Mouse (Mus musculus) kidney, adult 9 months (tissue): ENCODE data around the gene Rab30.
"Not testable (repeated sequence)": the region's sequence is repeated elsewhere in the genome, so short reads cannot be mapped to it uniquely, and the experiment has no call there.

ENCODE experiments used
- DNase-seq: peaks from one replicate; pipeline ENCODE4 v3.0.0; 2022

Rab30 gene

DNA sequence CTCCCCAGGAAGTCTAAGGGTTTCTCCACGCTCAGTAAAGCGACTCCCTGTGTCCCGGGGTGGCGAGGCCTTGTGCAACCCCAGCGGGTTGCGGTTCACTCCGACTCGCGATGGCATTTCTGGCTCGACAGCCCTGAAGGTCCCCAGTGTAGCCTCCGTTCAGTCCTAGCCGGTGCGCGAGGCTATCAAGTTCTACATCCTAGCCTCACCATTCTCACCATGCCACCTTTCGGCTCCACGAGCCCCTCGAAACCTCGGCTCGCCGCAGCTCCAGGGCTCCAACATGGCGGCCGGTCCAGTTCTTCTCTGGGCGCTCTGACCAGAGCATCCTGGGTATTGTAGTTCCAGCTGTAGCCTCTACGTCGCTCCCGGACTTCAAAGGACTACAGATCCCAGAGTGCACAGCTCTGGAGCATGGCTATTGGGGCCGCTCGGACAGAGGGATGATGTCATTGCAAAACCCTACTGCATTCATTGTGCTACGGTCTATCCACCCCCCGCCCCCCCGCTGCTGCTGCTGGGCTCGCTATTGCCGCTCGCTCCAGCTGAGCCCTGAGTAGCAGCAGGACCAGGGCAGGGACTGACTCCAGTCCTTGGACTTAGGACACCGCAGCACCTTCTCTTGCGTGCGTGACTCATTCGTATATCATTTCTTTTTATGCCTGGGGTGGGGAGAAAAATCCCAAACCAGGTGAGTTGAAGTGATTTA is at the start of gene Rab30:
TSS of gene Rab30 (plus strand) at position 452 of the 709 bp plus-strand sequence.
- DNase-seq: peak; percentile 98

DNA sequence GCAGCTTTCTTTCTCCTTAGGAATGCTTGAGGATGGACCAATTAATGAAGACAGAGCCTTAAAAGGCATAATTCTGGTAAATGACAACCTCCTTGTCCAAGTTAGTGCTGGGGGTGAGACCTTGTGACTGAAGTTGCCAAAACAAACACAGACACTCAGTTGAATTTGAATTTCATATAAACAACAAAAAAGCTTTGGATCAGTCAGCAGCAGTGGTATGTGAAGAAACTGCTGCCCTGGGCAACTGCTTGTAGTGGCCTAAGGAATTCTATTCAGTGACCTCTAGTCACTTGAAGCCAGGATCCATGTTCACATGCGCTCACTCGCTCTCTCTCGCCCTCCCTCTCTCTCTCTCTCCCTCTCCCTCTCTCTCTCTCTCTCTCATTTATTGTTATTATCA is 45.0 kb upstream of the Rab30 start:
- peak; percentile 13 for DNase-seq

DNA sequence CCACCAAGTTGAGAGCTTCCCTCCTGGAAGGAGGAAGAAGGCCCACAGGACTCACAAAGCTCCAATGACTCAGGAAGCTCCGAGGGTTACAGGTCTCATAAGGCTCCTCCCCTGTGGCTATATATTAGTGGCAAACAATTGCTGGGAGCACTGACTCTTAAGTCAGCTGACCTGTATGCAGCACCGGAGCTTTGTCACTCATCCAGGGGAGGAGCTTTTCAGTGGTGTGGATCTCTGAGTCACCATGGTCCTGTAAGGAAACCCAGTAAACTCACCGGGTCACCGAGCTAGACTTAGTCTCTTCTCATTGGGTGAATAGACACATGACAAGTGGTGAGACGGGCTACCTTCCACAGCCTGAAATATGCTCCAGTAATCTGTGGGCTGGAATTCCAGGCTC is 42.6 kb upstream of the Rab30 start:
- DNase-seq: no peak

DNA sequence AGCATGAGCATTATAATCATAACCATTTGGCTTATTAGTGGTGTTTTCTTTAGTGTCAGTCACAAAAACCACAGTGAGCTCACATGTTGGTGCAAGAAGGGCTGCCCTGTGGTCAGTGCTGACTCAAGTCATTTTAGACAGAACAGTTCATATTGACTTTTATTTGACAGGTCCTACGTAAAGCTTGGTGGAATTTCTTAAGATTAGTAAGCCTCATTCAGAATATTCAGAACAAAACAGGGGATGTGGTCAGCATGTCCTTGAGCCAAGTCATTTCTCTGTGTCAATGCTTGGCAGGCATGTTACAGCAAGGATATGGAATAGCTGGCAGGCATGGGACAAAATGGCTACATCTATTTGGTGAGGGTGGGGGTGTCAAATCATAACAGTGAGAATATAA is 37.7 kb upstream of the Rab30 start:
- DNase-seq: no peak

DNA sequence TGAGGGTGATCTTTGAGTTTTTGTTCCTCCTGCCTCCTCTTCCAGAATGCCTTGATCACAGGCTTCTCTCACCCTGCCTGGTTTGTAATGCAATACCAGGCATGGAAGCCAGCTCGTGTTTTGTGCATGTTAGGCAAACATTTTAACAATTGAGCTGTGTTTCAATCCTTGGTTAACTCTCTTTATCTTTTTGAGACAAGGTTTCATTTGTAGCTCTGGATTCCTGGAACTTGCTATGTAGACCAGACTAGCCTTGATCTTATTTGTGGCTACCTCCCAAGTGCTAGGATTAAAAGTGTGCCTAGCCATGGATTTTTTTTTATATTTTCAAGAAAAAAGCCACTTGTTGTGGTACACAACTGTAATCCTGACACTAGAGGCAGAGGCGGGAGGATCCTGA is 35.9 kb upstream of the Rab30 start:
- DNase-seq: no peak

DNA sequence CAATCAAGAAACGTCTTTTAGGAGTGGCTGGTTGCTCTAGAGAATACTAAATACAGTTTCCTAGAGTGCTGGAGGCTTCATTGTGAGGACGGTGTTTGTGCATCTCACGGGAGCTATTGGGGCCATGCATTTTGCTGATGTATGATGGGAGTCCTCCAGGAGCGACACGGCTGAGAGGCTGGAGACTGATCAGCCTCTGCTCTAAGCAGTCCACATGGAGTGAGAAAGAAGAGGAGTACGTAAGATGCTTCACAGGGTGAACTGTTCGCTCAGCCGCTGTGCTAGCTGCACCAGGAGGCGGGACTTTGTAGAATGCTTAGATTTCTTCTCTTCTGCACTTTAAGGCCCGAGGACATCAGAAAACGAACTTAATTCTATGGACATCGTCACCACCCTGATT is 34.7 kb upstream of the Rab30 start:
- DNase-seq: no peak

DNA sequence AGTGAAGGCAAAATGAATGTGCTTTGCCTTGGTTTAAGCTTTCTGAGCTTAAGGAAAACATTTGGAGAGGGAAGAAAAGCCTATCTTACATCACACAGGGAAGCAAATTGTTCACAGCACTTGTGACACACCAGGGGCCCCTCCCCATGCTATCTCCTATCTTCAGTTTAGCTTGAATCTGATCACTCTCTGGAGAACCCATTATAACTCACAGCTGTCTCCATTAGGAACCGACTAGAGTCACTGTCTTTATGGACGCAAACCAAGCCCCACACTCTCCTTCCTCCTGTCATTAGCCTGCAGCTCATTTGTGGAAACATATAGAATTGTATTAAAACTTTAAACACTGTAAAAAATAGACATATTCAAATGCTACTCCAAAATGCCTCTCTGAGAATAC is 31.8 kb upstream of the Rab30 start:
- DNase-seq: no peak

DNA sequence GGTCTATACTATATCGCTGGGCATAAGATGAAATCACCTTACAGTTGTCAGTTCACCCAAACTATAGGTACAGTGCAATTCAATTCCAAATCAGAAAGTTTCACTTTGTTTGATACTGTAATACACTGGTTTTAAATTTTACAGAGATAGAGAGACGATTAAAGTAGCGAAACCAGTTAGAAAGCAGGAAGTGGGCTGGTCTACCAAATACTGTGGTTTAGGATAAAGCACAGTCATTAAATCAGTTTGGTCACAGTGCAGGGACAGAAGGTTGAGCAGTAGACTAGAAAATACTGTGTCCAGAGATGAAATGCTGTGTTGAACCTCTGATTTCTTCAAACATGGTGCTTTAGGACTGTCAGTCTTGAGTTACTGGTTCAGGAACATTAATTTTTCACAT is 29.8 kb upstream of the Rab30 start:
- no peak for DNase-seq

DNA sequence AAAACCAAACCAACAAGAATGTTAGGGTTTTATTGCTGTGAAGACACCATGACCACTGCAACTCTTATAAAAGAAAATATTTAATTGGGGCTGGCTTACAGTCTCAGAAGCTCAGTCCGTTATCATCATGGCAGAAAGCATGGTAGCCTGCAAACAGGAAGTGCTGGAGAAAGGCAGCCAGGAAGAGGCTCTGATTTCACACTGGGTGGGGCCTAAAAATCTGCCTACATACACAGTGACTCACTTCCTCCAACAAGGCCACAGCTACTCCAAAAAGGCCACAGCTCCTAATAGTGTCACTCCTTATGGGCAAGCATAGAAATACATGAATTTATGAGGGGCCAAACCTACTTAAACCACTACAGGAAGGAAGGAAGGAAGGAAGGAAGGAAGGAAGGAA is 26.3 kb upstream of the Rab30 start:
- no peak for DNase-seq

DNA sequence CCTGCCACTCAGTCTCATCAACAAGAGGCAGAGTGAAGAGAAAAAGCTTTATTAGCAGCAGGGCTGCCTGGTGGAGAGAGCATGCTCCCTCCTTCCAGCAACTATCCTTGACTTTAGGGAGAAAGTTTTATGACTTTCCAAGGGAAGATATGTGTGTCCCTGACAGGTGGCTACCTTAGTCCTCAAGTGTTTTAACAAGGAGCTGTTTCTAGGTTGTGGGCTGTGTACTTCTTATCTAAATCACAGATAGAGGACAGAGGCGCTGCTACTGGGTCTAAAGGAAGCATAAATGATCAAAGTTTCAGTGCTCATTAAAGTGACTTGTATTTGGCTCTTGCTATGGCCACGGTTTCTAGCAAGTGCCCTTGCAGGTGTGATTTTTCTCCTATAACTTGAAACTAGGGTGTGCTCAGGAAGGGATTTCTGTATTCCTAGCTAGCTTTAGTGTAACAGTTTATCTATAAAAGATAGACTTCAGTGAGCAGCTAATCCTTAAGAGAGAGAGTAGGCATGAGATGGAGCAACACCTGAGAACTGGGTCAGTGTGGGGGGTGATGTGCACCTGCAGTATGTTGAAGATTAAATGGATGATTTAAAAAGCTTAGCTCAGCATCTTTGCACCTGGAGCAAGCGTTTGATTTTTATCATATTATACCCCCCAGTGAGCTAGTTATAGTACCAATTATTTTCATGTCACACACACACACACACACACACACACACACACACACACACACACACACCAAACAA is 21.1 kb upstream of the Rab30 start:
- no peak for DNase-seq

DNA sequence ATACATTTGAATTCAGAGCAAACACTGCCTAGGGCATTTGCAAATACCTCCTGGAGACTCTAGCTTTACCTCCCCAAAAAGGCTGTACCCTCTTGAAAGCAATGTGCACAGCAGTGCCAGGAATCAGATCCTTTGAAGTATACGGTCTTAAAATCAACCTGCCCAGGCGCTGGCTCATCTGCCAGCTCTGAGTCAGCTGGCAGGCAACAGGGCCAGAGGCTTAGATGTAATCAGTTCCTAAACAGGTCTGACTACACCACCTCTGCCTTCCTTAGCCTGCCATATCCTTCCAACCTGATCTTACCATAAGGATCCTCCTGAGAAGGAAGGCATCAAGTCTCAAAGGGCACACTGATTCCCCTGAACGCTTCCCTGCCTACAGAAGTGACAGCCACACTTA is 17.7 kb upstream of the Rab30 start:
- no peak for DNase-seq

DNA sequence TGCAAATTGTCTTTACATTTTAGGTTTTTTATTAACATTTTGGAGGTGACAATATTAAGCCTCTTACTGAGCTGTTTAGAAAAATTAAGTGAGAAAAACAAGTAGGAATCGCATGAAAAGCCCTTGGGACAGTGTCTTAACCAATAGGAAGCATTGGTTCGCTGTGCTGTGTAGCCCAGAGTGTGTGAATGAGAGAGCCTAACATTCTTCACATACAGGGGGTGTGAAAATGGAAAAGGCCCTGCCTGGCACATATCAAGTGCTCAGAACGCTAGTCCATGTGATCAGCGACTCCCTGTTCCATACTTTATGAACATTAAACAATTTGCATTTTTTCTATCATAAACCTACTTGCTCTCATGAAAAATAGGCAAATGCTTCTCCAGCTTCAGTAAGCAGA is 17.1 kb upstream of the Rab30 start:
- DNase-seq: no peak

DNA sequence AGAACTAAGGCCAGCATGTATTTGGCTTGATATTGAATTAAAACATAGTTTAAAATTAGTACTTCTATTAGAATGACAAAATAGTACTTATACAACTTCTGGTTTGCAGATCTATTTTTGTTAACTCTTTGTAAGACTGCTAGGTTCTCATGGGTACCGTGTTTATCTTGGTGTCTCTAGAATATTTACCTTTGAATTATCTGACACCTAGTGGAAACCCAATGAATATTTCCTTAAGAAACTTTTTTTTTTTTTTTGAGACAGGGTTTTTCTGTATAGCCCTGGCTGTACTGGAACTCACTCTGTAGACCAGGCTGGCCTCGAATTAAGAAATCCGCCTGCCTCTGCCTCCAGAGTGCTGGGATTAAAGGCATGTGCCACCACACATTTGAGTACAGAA is 11.8 kb upstream of the Rab30 start:
- DNase-seq: not testable (repeated sequence)

DNA sequence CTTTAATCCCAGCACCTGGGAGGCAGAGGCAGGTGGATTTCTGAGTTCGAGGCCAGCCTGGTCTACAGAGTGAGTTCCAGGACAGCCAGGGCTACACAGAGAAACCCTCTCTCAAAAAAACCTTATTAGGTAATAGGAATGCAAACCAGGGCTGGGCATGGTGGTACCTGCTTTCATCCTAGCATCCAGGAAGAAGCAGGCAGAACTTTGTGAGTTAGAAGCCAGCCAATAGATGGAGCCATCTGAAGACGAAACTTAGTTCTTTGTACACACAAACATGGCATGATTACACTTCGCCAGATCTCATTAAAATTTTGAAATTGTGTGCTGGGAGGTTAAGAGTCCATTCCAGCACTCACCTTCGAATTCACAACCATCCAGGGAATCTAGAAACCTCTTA is 10.9 kb upstream of the Rab30 start:
- DNase-seq: no peak

DNA sequence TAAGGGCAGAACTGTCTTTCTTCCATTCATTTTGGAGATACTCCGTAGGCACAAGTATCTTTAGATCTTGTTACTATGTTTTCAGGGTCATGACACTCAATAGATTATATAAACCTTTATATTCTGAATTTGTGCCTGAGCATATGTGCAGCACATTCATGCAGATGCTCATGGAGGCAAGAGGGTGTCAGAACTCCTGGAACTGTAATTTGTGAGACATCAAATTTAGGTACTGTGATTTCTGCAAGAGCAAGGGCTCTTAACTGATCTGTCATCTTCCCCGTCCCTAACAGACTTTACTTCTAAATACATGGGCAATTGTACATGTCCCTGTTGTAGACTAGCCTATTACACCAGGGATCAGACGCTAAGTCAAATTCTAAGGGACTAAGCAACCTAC is 10.4 kb upstream of the Rab30 start:
- DNase-seq: no peak

DNA sequence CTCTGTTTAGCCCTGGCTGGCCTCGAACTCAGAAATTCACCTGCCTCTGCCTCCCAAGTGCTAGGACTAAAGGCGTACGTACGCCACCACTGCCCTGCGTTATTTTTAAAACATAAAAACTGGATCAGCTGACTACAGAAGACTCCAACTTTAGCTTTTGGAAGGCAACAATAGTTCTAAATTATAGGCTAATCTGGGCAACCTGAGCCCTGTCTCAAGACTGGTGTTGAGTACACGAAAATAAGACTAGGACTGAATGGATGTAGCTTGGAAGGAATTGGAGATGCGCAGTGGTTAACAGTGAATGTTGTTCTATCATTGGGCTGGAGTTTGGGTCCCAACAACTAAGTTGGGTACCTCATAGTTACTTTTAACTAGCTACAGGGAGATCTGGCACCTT is 9.3 kb upstream of the Rab30 start:
- DNase-seq: no peak

DNA sequence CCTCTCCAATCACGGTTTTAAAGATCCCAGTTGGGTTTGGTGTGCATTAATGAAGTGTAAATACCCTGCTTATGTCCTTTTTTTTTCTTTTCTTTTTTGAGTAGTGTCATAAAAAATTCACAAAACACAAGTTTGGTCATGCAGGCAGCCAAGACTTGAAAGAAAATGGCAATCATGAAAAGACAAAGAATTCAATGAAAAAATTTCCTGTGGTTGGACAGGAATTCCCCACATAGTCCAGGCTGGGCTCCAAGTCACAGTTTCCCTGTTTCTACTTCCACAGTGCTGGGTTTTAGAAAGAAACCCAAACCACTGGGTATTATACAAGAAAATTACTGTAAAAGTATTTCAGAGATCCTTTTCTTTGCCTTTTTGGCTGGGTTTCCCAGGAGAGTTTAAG is 3.8 kb upstream of the Rab30 start:
- DNase-seq: no peak

DNA sequence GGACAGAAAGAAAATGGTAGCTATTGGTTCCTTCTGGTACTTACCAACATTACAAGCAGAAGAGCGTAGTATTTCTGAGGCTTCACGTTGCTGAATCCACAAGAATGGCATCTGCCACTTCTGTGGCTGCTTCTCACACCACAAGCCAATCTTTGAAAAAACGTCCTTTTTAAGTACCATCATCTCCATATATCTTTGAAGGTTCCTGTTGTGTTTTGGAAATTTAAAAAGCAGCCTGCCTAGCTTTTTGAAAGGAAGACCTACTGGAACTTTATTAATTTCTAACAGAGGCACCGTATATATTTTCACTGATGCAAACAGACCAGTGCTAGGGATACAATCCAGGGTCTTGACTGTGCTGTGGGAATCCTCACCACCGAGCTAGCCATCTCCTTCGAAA is 1.4 kb upstream of the Rab30 start:
- no peak for DNase-seq

DNA sequence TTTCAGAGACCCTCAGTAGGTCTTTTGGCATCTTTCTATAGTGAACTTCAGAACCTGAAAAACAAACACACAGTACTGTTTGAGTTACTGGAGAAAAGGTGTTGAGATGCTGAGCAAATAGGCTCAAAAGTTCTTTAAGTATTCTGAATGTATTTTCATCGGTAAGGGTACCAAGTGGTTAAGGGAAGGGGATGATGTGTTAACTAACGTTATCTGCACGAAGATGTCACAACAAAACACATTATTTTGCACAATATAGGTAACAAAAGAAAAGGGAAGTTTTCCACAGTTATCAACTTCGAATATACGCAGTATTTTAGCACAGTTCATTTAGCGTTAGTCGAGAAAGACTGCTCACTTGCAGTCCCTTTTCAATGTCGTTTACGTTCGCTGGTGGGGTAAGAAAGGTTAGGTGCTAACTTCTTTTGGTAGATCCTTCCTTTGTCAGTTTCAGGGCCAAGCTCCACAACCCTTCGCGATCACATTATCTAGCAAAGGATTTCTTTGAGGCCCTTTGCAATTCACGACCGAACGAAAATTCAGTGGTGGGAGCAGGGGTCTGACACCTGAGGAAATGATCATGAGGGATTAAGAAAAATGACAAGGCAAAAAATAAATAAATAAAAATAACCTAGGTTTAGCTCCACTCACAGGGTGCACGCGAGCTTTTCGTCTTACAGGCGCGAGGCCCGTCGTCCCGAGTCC is 840 bp upstream of the Rab30 start:
- DNase-seq: peak; percentile 32

DNA sequence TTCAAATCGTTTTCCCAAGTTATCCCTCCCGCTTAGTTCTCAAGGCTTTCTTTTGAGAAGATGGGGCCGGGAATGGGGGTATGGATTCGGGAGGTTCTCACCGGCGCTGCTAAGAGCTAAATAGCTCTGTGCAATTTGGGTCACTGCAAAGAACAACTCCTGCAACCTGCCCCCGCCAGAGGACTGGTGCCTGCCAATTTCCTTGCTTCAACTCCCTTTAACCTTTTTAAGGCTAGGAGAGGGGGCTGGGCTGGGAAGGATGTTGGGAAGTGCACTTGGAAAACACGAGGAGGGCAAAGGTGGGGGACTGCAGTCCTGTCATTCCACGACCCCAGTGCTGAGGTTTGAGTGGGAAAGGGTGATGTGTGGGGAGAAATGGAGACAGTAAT is 452 bp downstream of the Rab30 start:
- DNase-seq: no peak

DNA sequence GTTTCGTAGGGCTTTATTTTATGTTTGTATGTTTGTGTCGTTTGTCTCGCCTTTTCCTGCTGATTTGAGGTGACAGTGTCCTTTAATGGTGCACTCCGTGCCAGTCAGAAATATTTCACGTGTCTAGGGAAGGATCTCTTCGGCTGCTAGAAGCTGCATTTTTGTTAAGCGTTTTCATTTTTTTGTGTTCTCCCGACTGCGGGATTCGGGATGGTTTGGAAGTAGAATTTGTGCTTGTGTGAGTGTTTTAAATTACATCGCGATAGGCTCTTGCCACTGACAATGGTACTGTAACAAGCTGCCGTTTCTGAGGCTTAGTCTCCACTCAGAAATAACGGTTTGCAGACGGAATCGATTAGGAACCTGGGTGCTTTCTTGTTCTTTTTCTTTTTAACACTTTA is 938 bp downstream of the Rab30 start:
- no peak for DNase-seq

DNA sequence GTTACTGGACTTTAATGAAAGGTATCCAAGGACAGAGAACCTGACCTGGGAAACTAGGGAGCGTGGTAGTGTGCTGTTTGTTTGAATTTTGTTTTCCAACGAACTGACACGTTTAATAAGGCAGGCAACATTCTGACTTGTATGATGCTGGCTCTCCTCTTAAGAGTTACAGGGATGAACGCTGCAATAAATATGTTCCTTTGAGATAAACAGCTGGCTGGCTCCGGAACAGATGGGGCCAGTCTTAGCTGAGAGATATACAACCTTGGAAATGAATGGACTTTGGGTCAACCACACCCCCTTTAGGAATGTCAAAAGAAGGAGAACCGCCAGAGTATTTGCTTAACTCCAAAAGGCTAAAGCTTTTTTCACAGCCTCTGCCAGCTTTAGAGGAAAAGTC is 1.4 kb downstream of the Rab30 start:
- no peak for DNase-seq

DNA sequence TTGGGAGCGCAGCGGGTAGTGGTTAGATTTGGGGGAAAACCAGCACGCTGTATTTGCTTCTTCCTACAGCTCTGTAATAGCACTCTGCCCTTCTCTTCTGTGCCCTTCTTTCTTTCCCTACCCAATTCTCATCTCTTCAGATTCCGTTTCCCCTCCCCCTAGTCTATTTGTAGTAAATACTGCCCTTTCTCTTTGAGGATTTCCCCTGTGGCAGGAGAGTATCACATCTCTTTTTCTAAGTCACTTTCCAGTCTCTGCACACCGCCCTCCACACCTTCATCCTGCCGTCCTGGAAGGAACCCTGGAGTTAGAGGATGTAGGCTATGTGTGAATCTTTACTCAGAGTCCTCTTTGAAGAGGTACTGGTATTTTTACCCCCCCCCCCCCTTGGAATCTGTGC is 1.9 kb downstream of the Rab30 start:
- no peak for DNase-seq

DNA sequence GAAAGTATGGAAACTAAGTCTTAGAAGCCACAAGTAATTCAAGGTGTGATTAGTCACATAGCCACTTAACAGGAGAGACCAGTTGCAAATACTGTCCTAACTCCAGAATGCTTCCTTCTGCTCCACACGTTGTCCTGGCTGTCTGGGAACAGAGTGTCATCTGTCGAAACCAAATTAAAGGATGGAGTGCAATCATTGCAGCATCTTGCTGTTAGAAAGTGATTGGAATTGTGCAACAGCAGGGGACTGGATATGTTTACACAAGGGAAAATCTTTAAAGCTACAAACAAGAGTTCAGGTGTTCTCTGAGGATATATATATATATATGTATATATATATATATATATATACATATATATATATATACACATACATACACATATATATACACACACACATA is 9.0 kb downstream of the Rab30 start:
- DNase-seq: no peak
